Mouse (Mus musculus) liver, postnatal 0 days (tissue): ENCODE data around the gene Ap1g1.

Source experiments
- CTCF ChIP-seq: sonication (generic); IDR thresholded peaks from 2 replicates; pipeline ENCODE4 v1.5.1; 2016; ENCODE audit warnings: antibody characterized with exemption, low read depth
- EP300 ChIP-seq: IDR thresholded peaks from 2 replicates; pipeline ENCODE4 v1.6.1; 2016; ENCODE audit warnings: antibody characterized with exemption, low read depth, mild to moderate bottlenecking

GRCm38 (mm10) chr8:109736819-109737218, 41.5 kb upstream of the Ap1g1 start:
- TF ChIP-seq CTCF, result no peak
- no peak for TF ChIP-seq EP300
